Mouse (Mus musculus) limb, embryonic 10.5 days (tissue): Measurements from ENCODE around the gene Prc1. TPM values are rescaled to one million over a fixed set of nuclear protein-coding genes. Genes with fewer than 3 reads are reported as not detected.

Experiments used
- DNase-seq: peaks from one replicate; pipeline ENCODE4 v3.0.0-alpha.2; 2017; ENCODE audit warnings: low spot score
- H3K27ac ChIP-seq: fragments of 300-500 bp; sonication (generic); 2 replicates; pipeline ENCODE4 v1.5.1; 2016; ENCODE audit warnings: mild to moderate bottlenecking
- H3K27me3 ChIP-seq: fragments of 300-500 bp; sonication (generic); 2 replicates; pipeline ENCODE4 v1.6.1; 2016; ENCODE audit warnings: low read depth, mild to moderate bottlenecking; ENCODE audit not compliant: poor library complexity, severe bottlenecking
- H3K36me3 ChIP-seq: fragments of 300-500 bp; sonication (generic); 2 replicates; pipeline ENCODE4 v1.6.1; 2016; ENCODE audit warnings: mild to moderate bottlenecking, moderate library complexity
- H3K4me1 ChIP-seq: fragments of 300-500 bp; sonication (generic); 2 replicates; pipeline ENCODE4 v1.6.1; 2016
- H3K4me3 ChIP-seq: fragments of 300-500 bp; sonication (generic); 2 replicates; pipeline ENCODE4 v1.5.1; 2016; ENCODE audit warnings: mild to moderate bottlenecking, moderate library complexity
- H3K9me3 ChIP-seq: fragments of 300-500 bp; sonication (generic); replicated peaks from 2 replicates; pipeline ENCODE4 v1.6.1; 2016; ENCODE audit warnings: mild to moderate bottlenecking
- WGBS: fragments of 180-500 bp; shearing (Covaris S2); methylation state at CpG from one replicate; pipeline ENCODE4 v1.1.7; 2016; 5-methylcytosine and 5-hydroxymethylcytosine counted together
- polyA plus RNA-seq: library from polyadenylated mRNA; unstranded; fragments of >200 nt; fragmentation: Nextera tagmentation; extraction: Ambion mirVana; gene quantifications from 2 replicates; pipeline ENCODE4 v1.2.1, GENCODE M21; 2016

Gene Prc1
- 160 and 172 TPM in 2 replicates for polyA plus RNA-seq

GRCm38 (mm10) chr7:80294062-80294763 lies at the start of gene Prc1:
Gene Prc1, plus strand, starts transcription at chr7:80294450.
- Histone ChIP-seq H3K9me3 (no peaks in the 10 kb centered on the region), H3K4me3 (peak within 1 kb of the TSS; percentile 79), H3K27me3 (no peaks in the 10 kb centered on the region), H3K4me1 (peaks cover 19% of the 10 kb centered on the region), H3K27ac (peak within 1 kb of the TSS; percentile 92), H3K36me3 (peaks cover 59% of the 10 kb centered on the region)
- DNase-seq = peak; percentile 99
- under 1% methylated on average over 52 of the region's 52 CpGs for WGBS

- 90% methylated on average over 4 of the region's 4 CpGs for WGBS
- peaks cover 18% of the 10 kb centered on the region for H3K36me3 ChIP-seq
These were observed 49.4 kb upstream of the Prc1 start for GRCm38 (mm10) chr7:80244851-80245250.

GRCm38 (mm10) chr7:80246148-80246721 lies 48.0 kb upstream of the Prc1 start, which contains the start of gene Ttll13:
Gene Ttll13, plus strand, starts transcription at chr7:80246376.
- peak; percentile 96 for DNase-seq
- 0 out of 2 replicates have a peak, but pooled peaks cover 2% of the 10 kb centered on the region for H3K4me1 ChIP-seq
- WGBS = under 1% methylated on average over 48 of the region's 48 CpGs
- no peaks in the 10 kb centered on the region for H3K27me3 ChIP-seq
- peak within 1 kb of the TSS; percentile 57 for H3K4me3 ChIP-seq
- peak within 1 kb of the TSS; percentile 86 for H3K27ac ChIP-seq
- H3K36me3 ChIP-seq = peaks cover 5% of the 10 kb centered on the region; the same call in 1 of the 2 replicates
- H3K9me3 ChIP-seq = no peaks in the 10 kb centered on the region

More at GRCm38 (mm10) chr7:80244851-80245250, 49.4 kb upstream of the Prc1 start:
- Histone ChIP-seq H3K27me3 (no peaks in the 10 kb centered on the region), H3K4me1 (no peaks in the 10 kb centered on the region), H3K4me3 (no peak overlapping the region), H3K9me3 (no peaks in the 10 kb centered on the region), H3K27ac (no peak overlapping the region)
- DNase-seq = no peak

GRCm38 (mm10) chr7:80246859-80247258 lies 47.4 kb upstream of the Prc1 start:
- DNase-seq = no peak
- 64% methylated on average over 7 of the region's 7 CpGs for whole genome bisulfite sequencing
- 0 out of 2 replicates have a peak, but pooled peaks cover 2% of the 10 kb centered on the region for H3K4me1 ChIP-seq
- H3K36me3 ChIP-seq = peaks cover 1% of the 10 kb centered on the region; the same call in 1 of the 2 replicates
- H3K27me3 ChIP-seq = no peaks in the 10 kb centered on the region
- peak overlapping the region; percentile 86 for H3K27ac ChIP-seq
- H3K9me3 ChIP-seq = no peaks in the 10 kb centered on the region
- H3K4me3 ChIP-seq = peak overlapping the region; percentile 57

GRCm38 (mm10) chr7:80252437-80252836 lies 41.8 kb upstream of the Prc1 start:
- Histone ChIP-seq H3K4me3 (no peak overlapping the region), H3K27me3 (0 out of 2 replicates have a peak, but pooled peaks cover 3% of the 10 kb centered on the region), H3K9me3 (no peaks in the 10 kb centered on the region), H3K36me3 (no peaks in the 10 kb centered on the region), H3K4me1 (0 out of 2 replicates have a peak, but pooled peaks cover 2% of the 10 kb centered on the region), H3K27ac (no peak overlapping the region)
- DNase-seq = no peak
- 81% methylated on average over 7 of the region's 7 CpGs for WGBS

- Histone ChIP-seq H3K9me3 (no peaks in the 10 kb centered on the region), H3K27me3 (0 out of 2 replicates have a peak, but pooled peaks cover 3% of the 10 kb centered on the region), H3K27ac (no peak overlapping the region), H3K4me3 (no peak overlapping the region), H3K36me3 (no peaks in the 10 kb centered on the region), H3K4me1 (0 out of 2 replicates have a peak, but pooled peaks cover 2% of the 10 kb centered on the region)
- 88% methylated on average over 11 of the region's 11 CpGs for WGBS
- no peak for DNase-seq
These were observed 41.4 kb upstream of the Prc1 start for GRCm38 (mm10) chr7:80252886-80253285.

- Histone ChIP-seq H3K36me3 (no peaks in the 10 kb centered on the region), H3K9me3 (no peaks in the 10 kb centered on the region), H3K27me3 (0 out of 2 replicates have a peak, but pooled peaks cover 3% of the 10 kb centered on the region), H3K27ac (no peak overlapping the region), H3K4me3 (no peak overlapping the region), H3K4me1 (peaks cover 9% of the 10 kb centered on the region)
- 82% methylated on average over 2 of the region's 2 CpGs for WGBS
- no peak for DNase-seq
These were observed 38.3 kb upstream of the Prc1 start for GRCm38 (mm10) chr7:80255981-80256380.

GRCm38 (mm10) chr7:80257706-80258105 lies 36.5 kb upstream of the Prc1 start:
- 55% methylated on average over 2 of the region's 2 CpGs for WGBS
- H3K9me3 ChIP-seq = no peaks in the 10 kb centered on the region
- H3K27ac ChIP-seq = no peak overlapping the region
- no peak for DNase-seq
- peaks cover 18% of the 10 kb centered on the region for H3K4me1 ChIP-seq
- H3K27me3 ChIP-seq = 0 out of 2 replicates have a peak, but pooled peaks cover 3% of the 10 kb centered on the region
- no peak overlapping the region for H3K4me3 ChIP-seq
- no peaks in the 10 kb centered on the region for H3K36me3 ChIP-seq

GRCm38 (mm10) chr7:80260625-80261371 lies 33.5 kb upstream of the Prc1 start, which contains the start of gene Ngrn:
Gene Ngrn, plus strand, starts transcription at chr7:80261215.
- Histone ChIP-seq H3K4me1 (peaks cover 18% of the 10 kb centered on the region), H3K9me3 (no peaks in the 10 kb centered on the region), H3K27me3 (no peaks in the 10 kb centered on the region), H3K4me3 (peak within 1 kb of the TSS; percentile 96), H3K36me3 (peaks cover 28% of the 10 kb centered on the region), H3K27ac (peak within 1 kb of the TSS; percentile 91)
- peak; percentile 89 for DNase-seq
- 26% methylated on average over 40 of the region's 40 CpGs for WGBS

GRCm38 (mm10) chr7:80261372-80261990 lies 32.8 kb upstream of the Prc1 start:
- peak overlapping the region; percentile 96 for H3K4me3 ChIP-seq
- no peaks in the 10 kb centered on the region for H3K9me3 ChIP-seq
- under 1% methylated on average over 32 of the region's 32 CpGs for WGBS
- H3K36me3 ChIP-seq = peaks cover 35% of the 10 kb centered on the region
- no peaks in the 10 kb centered on the region for H3K27me3 ChIP-seq
- peak overlapping the region; percentile 91 for H3K27ac ChIP-seq
- H3K4me1 ChIP-seq = peaks cover 18% of the 10 kb centered on the region
- no peak for DNase-seq

GRCm38 (mm10) chr7:80264606-80265005 lies 29.6 kb upstream of the Prc1 start:
- Histone ChIP-seq H3K4me3 (no peak overlapping the region), H3K27me3 (no peaks in the 10 kb centered on the region), H3K4me1 (peaks cover 27% of the 10 kb centered on the region), H3K36me3 (peaks cover 45% of the 10 kb centered on the region), H3K27ac (no peak overlapping the region), H3K9me3 (no peaks in the 10 kb centered on the region)
- DNase-seq = no peak
- 96% methylated on average over 12 of the region's 12 CpGs for WGBS

- no peak for DNase-seq
- WGBS = 80% methylated on average over 1 of the region's 1 CpGs
- Histone ChIP-seq H3K4me3 (no peak overlapping the region), H3K4me1 (peaks cover 21% of the 10 kb centered on the region), H3K27ac (no peak overlapping the region), H3K36me3 (peaks cover 53% of the 10 kb centered on the region), H3K27me3 (no peaks in the 10 kb centered on the region), H3K9me3 (no peaks in the 10 kb centered on the region)
These were observed 26.5 kb upstream of the Prc1 start for GRCm38 (mm10) chr7:80267764-80268163.
